Mouse (Mus musculus) ES-Bruce4 (cell line): ENCODE results near the gene Tnfrsf13b. TPM values are rescaled to one million over a fixed set of nuclear protein-coding genes. Genes with fewer than 3 reads are reported as not detected.
A peak's percentile ranks its signal among the peaks of the same experiment; 100 is the strongest.
"Not testable (repeated sequence)": the region's sequence is repeated elsewhere in the genome, so short reads cannot be mapped to it uniquely, and the experiment has no call there.

Experiments
- H3K27ac ChIP-seq: 2 replicates; pipeline ENCODE4 v1.5.1; 2012; ENCODE audit warnings: low read length, inconsistent platforms; ENCODE audit not compliant: insufficient read depth
- H3K27me3 ChIP-seq: 2 replicates; pipeline ENCODE4 v1.6.1; 2012; ENCODE audit warnings: mild to moderate bottlenecking, low read length, inconsistent platforms; ENCODE audit not compliant: control insufficient read depth, poor library complexity, insufficient read depth, severe bottlenecking
- H3K36me3 ChIP-seq: 2 replicates; pipeline ENCODE4 v1.6.1; 2012; ENCODE audit warnings: inconsistent platforms, mild to moderate bottlenecking, low read length, moderate library complexity; ENCODE audit not compliant: control insufficient read depth, poor library complexity, insufficient read depth, severe bottlenecking
- H3K4me1 ChIP-seq: one replicate; pipeline ENCODE4 v1.8.1; 2011; ENCODE audit warnings: low read length; ENCODE audit not compliant: control insufficient read depth, insufficient read depth
- H3K4me3 ChIP-seq: 2 replicates; pipeline ENCODE4 v1.5.1; 2011; ENCODE audit warnings: low read depth, mild to moderate bottlenecking, low read length
- H3K9ac ChIP-seq: 2 replicates; pipeline ENCODE4 v1.6.1; 2012; ENCODE audit warnings: low read depth, mild to moderate bottlenecking, inconsistent platforms; ENCODE audit not compliant: poor library complexity, severe bottlenecking
- H3K9me3 ChIP-seq: replicated peaks from 2 replicates; pipeline ENCODE4 v1.6.1; 2012; ENCODE audit warnings: mild to moderate bottlenecking, low read length, inconsistent platforms; ENCODE audit not compliant: control insufficient read depth, poor library complexity, insufficient read depth, severe bottlenecking
- CTCF ChIP-seq: IDR thresholded peaks from one replicate; pipeline ENCODE4 v1.8.1; 2011; ENCODE audit warnings: low read depth, low read length
- EP300 ChIP-seq: IDR thresholded peaks from 2 replicates; pipeline ENCODE4 v1.6.1; 2011; ENCODE audit warnings: low read depth, low read length; ENCODE audit not compliant: insufficient read depth
- POLR2A ChIP-seq: IDR thresholded peaks from one replicate; pipeline ENCODE4 v1.8.1; 2011; ENCODE audit warnings: low read length; ENCODE audit not compliant: insufficient read depth
- polyA plus RNA-seq: library from polyadenylated mRNA; stranded (reverse); fragments of >200 nt; gene quantifications from 2 replicates; pipeline ENCODE4 v1.2.4, GENCODE M21; 2011; ENCODE audit warnings: low read depth; ENCODE audit not compliant: missing spikeins, insufficient read depth, insufficient read length

Tnfrsf13b gene
- polyA plus RNA-seq, 1 experiment: not detected

GRCm38 (mm10) chr11:61162776-61163175 lies 36.2 kb downstream of the Tnfrsf13b start:
- H3K4me3 ChIP-seq: no peak overlapping the region
- no peaks in the 10 kb centered on the region for H3K4me1 ChIP-seq
- peaks cover 85% of the 10 kb centered on the region for H3K36me3 ChIP-seq
- no peak overlapping the region for H3K9ac ChIP-seq
- H3K9me3 ChIP-seq: no peaks in the 10 kb centered on the region
- no peak for TF ChIP-seq POLR2A
- no peak for TF ChIP-seq CTCF
- TF ChIP-seq EP300: no peak
- H3K27me3 ChIP-seq: no peaks in the 10 kb centered on the region
- H3K27ac ChIP-seq: no peak overlapping the region

DNA sequence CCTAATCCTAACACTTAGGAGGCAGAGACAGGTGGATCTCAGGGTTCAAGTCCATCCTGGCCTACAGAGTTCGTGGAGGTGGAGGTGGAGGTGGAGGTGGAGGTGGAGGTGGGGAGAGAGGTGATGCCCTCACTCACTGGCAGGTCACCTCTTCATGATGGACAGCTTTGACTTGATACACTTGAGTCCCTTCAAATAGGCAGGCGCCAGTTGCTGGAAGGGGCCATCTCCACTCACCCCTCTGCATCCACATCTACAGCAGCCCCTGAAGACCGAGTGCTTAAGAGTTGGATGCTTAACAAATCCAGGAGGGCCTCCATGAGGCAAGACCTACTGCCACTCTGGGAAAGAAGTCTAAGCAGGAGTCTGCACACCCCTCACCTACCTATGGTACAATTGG lies 36.8 kb downstream of the Tnfrsf13b start:
- Histone ChIP-seq H3K27ac (no peak overlapping the region), H3K36me3 (peaks cover 85% of the 10 kb centered on the region), H3K4me1 (no peaks in the 10 kb centered on the region), H3K9ac (no peak overlapping the region), H3K27me3 (no peaks in the 10 kb centered on the region), H3K4me3 (no peak overlapping the region), H3K9me3 (no peaks in the 10 kb centered on the region)
- TF ChIP-seq CTCF (no peak), POLR2A (no peak), EP300 (no peak)

GRCm38 (mm10) chr11:61164366-61164765 lies 37.8 kb downstream of the Tnfrsf13b start:
- H3K27ac ChIP-seq: no peak overlapping the region
- H3K9me3 ChIP-seq: no peaks in the 10 kb centered on the region
- no peak overlapping the region for H3K9ac ChIP-seq
- no peak overlapping the region for H3K4me3 ChIP-seq
- H3K27me3 ChIP-seq: no peaks in the 10 kb centered on the region
- TF ChIP-seq POLR2A (no peak), EP300 (no peak), CTCF (no peak)
- H3K36me3 ChIP-seq: peaks cover 76% of the 10 kb centered on the region
- H3K4me1 ChIP-seq: no peaks in the 10 kb centered on the region

DNA sequence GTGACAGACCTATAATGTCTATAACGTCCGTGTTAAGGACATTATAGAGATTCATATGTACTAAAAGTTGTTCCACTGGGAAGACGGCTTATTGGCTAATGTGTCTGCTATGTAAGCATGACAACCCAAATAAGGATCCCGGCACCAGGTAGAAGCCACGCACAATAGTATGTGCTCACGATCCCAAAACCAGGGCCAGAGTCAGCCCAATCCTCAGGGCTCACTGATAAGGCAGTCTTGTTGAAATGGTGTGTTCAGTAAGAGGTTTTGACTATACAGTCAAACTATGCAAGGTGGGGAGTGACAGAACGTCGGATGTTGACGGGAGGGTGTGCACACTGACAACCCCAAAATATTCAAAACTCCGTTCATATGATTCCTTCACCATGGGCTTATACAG lies 38.3 kb downstream of the Tnfrsf13b start:
- Histone ChIP-seq H3K27me3 (no peaks in the 10 kb centered on the region), H3K4me1 (no peaks in the 10 kb centered on the region), H3K36me3 (peaks cover 72% of the 10 kb centered on the region), H3K4me3 (no peak overlapping the region), H3K9ac (no peak overlapping the region), H3K9me3 (no peaks in the 10 kb centered on the region), H3K27ac (no peak overlapping the region)
- TF ChIP-seq EP300 (no peak), CTCF (no peak), POLR2A (no peak)

- Histone ChIP-seq H3K9ac (no peak overlapping the region), H3K27ac (no peak overlapping the region), H3K9me3 (no peaks in the 10 kb centered on the region), H3K27me3 (no peaks in the 10 kb centered on the region), H3K4me3 (no peak overlapping the region), H3K36me3 (peaks cover 22% of the 10 kb centered on the region), H3K4me1 (no peaks in the 10 kb centered on the region)
- TF ChIP-seq EP300 (no peak), POLR2A (no peak), CTCF (no peak)
These were observed 43.6 kb downstream of the Tnfrsf13b start for GRCm38 (mm10) chr11:61170184-61170583.

DNA sequence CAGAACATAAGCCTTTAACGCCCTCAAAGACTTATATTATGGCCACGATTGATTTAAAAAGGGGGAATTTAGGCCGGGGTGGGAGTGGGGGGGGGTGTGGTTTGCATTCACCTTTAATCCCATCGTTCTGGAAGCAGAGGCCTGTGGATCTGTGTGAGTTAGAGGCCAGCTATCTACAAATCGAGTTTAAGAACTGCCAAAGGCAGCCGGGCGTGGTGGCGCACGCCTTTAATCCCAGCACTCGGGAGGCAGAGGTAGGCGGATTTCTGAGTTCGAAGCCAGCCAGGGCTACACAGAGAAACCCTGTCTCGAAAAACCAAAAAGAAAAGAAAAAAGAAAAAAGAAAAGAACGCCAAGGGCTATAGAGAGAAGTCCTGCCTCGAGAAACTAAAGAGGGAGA lies 46.9 kb downstream of the Tnfrsf13b start:
- not testable (repeated sequence) for H3K4me3 ChIP-seq, H3K27ac ChIP-seq, H3K27me3 ChIP-seq, H3K36me3 ChIP-seq, H3K9me3 ChIP-seq, H3K4me1 ChIP-seq
- H3K9ac ChIP-seq: 0 out of 2 replicates have a peak overlapping the region, but pooled peaks have one; percentile 72
